Mouse (Mus musculus): ENCODE measurements around the gene Ankrd28.
"Not testable (repeated sequence)": the region's sequence is repeated elsewhere in the genome, so short reads cannot be mapped to it uniquely, and the experiment has no call there.

Gene Ankrd28

DNA sequence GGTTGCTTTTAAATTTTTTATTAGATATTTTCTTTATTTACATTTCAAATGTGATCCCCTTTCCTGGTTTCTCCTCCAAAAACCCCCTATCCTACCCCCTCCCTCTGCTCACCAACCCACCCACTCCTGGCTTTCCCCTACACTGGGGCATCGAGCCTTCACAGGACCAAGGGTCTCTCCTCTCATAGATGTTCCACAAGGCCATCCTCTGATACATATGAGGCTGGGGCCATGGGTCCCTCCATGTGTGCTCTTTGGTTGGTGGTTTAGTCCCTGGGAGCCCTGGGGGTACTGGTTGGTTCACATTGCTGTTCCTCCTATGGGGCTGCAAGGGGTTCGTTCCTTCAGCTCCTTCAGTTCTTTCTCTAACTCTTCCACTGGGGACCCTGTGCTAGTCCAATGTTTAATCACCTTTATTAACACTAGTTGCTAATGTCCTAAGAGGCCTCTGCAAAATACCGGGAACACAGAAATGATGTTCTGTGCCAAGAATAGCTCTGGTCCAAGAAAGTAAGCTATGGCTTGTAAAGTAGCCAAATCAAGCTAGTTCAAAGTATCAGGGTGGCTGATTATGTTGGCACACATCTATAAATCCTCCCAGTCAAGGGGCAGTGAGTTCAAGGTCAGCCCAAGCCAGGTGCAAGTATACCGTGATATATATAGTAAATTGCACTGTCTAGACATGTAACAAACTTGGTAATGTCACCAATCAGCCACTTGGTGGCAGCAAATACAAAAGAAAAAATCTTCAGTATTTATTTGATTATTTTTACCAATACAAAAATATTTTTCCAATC is 36.3 kb downstream of the Ankrd28 start:
- DNase-seq (ENCODE audit: low spot score), result peak; percentile 68

DNA sequence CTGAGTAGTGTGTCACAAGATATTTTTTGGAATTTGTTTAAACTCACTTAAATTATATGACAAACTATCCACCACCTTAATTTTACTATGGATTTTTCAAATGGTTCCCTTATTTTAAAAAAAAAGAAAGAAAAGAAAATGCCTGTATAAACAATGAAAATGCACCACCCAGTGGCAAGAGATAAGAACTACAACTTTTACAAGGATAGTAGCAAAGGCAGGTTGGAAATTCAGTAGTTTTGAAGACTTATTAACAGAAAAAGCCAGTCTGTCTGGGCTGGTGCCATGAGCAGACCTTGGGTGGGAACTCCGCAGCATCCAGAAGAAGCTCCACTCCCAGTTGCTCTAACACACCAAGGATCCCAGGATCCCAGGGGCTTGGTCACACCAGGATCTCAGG is 39.7 kb downstream of the Ankrd28 start:
- peak; percentile 65 for DNase-seq (ENCODE audit: low spot score)

DNA sequence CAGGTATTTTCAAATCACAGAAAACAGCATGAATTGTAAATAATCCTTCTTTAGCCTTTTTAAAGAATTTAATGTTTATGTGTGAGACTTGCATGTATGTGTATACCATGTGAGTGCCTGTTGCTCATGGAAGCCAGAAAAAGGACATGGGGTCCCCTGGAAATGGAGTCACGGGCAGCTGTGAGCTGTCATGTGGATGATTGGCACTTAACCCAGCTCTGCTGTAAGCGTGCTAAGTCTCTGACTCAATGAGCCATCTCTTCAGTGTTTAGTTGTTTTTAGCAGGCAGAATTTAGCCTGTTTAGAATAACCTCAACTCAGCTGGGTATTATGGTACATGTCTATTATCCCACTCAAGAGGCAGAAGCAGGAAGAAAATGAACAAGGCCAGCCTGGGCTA is 43.5 kb downstream of the Ankrd28 start:
- DNase-seq (ENCODE audit: low spot score), result no peak

DNA sequence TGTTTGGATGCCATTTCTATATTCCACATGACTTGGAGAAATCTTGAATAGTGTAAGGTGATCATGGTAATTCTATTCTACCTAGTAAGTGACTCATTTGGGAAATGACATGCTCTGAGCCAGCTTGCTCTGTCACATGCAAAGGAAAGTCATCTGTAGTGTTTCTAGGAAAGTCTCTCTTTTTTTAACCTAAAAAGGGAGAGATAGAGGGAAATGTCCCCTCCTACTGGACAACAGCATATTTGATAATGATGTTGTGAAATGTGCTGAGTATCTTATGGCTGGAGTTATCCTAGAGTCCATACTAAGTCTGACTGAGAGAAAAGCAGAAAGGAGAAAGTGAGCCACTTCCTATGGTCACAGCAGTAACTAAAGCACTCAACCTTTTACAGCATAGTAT is 44.8 kb downstream of the Ankrd28 start:
- no peak for DNase-seq (ENCODE audit: low spot score)

DNA sequence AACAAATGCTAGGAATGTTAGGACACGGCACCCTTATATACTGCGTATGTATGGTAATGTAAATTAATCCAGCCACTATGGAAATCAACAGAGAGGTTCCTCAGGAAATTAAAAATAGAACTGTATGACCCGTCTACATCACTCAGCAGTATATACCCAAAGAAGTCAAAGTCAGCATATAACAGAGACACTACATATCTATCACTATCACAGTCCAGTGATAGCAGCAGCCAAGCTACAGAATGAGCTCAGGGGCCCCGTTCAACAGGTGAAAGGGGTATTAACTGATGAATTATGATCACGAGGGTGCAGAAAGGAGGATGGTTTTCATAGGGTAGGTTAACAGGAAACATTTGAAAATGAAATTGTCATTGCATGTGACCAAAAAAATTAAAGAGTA is 45.5 kb downstream of the Ankrd28 start:
- no peak for DNase-seq (ENCODE audit: low spot score)

DNA sequence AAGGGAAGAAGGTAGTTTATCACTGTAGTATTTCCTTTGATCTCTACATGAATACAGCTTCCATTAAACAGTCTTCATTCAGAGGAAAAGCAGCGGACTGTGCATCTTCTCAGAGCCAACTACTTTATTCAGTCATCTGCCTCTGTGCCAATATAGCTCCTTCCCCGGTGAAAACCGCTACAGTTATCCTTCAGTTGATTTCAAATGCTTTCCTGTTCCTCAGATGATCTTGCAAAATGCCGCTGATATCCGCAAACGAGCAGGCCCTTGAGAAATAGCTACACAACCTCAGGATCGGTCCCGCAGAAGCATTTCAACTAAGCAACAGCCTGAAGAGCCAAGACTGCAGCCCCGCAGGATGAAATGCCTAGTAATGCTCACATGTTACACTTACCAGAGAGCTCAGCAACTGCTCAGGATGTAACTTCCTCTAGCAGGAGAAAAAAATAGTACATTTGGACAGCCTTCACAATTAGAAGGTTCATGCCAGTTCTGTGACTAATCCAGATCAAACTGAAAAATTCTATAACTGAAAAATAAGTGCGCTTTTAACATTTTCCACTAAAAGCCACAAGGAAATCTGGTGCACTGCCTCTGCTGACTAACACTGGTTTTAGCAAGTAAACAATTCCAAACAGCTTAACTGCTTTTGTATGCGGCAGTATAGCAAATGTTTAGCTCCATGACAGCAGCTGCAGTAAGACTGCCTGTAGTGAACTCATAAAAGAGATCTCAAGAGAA is 49.0 kb downstream of the Ankrd28 start:
- peak; percentile 47 for DNase-seq (ENCODE audit: low spot score)

DNA sequence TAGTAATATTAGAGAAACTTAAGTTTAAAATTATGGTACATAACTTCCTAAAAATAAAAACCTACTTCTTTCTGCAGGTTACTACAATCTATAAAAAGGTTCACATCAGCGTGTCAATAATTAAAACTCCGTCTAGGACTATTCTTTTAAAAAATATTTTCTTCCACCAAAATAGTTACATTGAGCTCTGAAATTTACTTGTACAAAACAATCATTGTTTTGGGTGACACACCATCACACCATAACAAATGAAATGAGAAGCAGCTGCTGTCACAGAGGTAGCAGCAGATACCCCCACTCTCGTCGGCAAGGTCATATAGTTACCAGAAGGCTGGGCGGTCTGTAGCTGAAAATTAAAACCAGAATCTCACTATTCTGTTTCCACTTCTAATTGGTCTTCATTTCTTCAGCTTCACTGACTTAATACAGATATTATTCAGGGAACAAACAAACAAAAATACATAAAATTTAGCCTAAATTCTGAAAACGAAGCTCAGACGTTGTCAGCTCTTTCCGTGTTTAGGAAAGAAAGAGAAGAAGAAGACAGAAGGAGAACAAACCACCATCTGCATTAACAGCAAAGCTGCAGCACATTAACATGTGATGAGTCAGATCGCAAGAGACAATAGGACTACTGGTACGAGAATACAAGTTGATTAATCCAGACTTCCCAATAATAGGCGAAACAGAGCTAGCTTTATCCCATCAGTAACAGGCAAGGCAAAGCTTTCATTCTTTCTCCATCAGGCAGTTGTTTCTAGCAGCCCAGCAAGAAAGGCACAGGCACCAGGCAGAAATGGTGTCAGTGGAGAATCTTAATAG is 49.8 kb downstream of the Ankrd28 start:
- peak; percentile 46 for DNase-seq (ENCODE audit: low spot score)

DNA sequence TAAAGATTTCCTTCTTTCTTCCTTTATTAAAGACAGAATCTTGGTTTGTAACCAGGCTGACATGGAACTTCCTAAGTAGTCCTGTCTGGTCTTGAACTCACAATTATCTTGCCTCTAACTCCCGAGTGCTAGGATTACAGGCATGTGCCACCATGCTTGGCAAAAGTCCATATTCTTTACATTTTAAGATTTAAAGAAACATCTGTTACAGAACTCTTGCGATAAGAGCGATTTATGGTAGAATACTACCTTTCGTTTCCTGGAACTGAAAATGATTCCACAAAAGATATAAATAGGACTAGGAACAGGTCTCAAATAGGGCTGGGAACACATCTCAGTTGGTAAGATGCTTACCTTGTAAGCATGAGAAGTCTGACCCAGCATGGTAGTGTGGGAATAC is 56.9 kb downstream of the Ankrd28 start:
- DNase-seq (ENCODE audit: low spot score), result no peak

DNA sequence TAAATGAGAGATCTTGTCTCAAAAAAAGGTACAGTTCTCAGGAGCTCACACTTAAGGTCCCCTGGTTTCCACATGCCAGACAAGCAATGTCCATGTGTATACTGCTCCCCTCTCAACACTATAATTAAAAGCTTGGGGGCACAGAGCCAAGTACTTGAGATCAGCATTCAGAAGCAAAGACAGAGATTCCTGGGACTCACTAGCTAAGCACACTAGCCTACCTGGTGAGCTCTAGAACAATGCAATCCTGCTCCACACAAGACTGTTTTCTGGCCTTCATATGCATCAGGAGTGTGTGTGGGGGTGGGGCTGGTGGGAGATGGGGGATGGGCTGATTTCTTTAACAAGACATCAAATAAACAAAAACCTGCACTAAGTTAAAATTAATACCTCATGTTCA is 58.2 kb downstream of the Ankrd28 start:
- no peak for DNase-seq (ENCODE audit: low spot score)

DNA sequence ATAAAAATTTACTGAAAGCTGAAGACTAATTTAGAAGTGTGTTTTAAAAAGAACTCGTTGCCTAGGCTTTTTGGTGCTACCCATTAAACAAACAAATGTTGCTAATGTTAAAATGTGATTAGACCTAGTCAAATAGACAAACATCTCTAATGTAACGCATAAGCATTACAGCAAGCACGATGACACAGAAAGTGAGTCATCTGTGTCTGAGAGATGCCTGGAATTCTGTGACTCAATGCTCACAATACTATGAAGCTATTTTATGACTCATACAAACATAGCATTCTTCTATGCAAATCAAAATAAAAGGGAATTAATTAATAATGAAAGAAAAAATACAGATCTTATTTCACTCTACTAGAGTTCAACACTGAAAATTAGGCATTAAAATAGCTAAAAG is 61.9 kb downstream of the Ankrd28 start:
- no peak for DNase-seq (ENCODE audit: low spot score)

DNA sequence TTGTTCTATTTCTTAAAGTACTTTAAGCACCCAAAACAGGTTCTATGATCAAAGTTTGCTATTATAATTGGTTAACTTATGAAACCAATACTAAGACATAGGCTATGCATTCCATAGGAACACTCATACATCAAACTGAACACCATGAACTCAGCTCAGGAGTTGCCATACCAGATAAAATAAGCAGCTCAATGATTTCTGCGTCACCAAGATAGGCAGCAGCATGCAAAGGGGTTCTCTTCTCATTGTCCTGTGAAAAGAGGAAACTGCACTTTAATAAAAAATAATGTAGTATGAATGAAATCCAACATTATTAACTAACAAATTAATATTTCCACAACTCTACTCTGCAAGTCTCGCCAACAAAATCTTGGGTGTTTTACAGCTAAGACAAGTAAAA is 66.4 kb downstream of the Ankrd28 start:
- no peak for DNase-seq (ENCODE audit: low spot score)

DNA sequence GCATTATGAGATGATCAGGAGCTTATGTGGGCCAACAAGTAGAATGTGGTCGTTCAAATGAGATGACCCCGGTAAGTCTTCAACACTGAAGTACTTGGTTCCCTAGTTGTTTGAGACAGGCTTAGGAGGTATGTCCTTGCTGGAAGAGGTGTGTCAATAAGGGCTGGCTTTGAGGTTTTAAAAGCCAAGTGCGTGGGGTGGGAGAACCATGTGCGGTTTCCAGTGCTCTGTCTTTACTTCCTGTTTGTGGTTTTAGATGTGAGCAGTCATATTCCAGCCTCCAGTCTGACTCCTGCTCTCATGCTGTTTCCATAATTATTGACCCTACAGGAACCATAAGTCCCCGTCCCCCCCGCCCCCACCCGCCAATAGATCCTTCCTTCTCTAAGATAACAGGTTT is 68.7 kb downstream of the Ankrd28 start:
- no peak for DNase-seq (ENCODE audit: low spot score)

DNA sequence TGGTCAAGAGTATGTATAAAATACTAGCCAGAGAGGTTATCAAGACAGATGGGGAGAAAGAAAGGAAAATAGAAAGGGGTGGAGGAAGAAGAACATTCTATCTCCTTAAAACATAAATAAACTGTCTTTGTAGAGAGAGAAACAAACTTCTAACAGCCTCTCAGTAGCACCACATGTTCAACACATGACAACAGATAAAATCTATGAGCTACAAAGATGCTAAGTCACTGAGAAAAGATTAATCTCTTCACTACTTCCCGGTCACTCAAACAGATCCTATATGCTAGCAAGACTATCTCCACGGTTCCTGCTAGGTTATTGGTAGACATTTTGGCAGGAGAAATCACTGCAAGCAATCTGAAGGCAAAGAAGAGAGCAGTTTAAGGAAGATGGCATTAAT is 71.3 kb downstream of the Ankrd28 start:
- no peak for DNase-seq (ENCODE audit: low spot score)

DNA sequence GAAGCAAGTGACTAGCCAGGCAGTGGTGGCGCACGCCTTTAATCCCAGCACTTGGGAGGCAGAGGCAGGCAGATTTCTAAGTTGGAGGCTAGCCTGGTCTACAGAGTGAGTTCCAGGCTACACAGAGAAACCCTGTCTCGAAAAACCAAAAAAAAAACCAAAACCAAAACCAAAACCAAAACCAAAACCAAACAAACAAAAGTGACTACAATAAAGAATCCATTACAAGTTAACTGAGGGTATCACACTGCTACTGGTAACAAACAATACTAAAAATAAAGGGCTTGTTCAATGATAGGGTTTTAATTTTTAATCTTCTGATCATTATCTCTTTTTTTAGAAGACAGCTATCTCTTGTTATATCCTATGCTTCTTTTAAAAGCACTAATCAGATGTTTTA is 72.0 kb downstream of the Ankrd28 start:
- not testable (repeated sequence) for DNase-seq (ENCODE audit: low spot score)

DNA sequence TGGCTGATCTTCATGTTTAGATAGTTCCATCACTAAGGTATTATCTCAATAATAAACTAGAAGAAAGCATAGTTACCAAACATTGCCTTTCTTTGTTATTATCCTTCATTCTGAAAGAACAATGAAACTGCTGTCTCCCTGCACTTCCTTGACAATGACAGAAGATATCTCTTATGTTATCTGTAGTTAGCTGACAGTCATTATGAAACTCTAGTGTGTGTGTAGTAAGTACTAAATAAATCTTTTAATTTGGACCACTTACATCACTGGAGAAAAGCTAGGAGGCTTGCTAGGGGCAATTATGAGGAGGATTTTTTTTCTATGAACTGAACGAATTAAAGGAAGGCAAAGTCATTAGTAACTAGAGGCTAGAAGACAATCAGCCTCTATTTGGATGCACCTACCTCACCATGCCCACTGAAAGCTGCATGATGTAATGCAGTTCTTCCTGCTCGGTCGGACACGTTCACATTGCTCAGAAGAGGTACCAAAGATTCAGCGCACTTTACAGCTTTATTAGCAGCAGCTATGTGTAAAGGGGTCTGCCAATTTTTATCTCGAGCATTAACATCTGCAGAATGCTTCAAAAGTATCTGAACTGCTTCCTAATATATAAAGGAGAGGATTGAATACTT is 82.1 kb downstream of the Ankrd28 start:
- no peak for DNase-seq (ENCODE audit: low spot score)

DNA sequence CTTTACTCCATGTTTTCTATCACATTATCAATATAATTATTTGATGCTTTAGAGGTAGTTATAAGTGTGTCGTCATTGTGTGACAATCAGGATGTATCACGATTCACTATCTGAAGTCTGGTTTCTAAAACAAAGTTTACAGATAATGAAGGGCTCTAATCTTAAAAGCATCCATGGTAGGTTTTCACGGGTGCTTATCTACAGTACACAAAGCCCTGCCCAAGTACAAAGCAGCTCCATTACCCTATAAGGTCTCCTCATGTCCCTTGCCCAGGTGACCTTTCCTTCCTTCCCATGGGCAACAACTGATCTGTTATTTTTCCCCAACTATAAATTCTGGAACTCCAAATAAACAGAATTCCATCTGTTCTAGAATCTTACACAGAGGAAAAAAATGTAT is 87.9 kb downstream of the Ankrd28 start:
- no peak for DNase-seq (ENCODE audit: low spot score)

DNA sequence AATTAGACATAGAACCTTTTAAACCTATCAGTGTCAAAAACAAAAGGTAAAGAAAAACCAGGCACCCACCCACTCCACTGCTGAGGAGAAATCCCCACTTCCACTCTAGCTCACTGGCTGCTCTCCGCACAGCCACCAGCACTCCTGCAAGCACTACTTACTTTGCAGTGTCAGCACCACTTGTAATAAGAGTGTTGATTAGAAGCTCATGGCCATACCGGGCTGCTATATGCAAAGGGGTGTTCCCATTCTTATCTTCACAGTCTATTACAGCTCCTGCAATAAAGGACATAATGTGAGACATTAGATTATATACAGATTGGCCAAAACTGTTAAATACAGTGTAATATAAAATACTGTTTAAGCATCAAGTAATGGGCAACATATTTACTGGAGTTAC is 95.6 kb downstream of the Ankrd28 start:
- no peak for DNase-seq (ENCODE audit: low spot score)

DNA sequence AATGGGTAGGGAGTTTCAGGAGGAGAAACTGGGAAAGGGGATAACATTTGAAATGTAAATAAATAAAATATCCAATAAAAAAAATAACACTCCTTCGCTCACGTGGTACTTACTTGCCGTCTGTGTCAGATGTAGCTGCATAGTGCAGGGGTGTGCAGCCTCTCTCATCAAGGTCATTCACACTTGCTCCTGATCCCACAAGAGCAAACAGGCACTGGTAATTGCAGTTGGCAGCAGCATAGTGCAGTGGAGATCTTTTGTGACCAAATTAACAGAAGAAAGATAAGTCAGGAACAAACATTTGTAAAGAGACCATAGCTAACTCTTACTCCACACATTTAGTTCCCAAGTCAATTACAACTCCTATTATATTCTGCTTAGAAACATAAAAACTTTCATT is 102.9 kb downstream of the Ankrd28 start:
- DNase-seq (ENCODE audit: low spot score), result no peak

DNA sequence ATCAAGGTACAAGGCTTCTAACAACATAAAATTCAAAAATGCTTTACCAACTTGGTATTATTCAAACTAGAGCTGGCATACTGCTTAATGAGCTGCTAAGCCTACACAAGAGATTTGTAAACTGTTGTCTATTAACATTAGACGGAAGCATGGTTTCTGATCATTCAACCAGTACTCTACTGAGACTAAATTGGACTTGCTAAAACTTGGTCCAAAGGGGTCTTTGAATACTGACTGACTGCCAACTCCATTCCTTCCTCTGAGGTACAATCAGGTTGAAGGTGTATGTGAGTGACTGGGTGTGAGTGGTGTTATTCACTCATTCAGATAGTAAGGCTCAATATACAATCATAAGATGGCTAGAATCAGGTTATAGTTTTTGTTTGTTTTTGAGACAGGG is 107.7 kb downstream of the Ankrd28 start:
- no peak for DNase-seq (ENCODE audit: low spot score)

DNA sequence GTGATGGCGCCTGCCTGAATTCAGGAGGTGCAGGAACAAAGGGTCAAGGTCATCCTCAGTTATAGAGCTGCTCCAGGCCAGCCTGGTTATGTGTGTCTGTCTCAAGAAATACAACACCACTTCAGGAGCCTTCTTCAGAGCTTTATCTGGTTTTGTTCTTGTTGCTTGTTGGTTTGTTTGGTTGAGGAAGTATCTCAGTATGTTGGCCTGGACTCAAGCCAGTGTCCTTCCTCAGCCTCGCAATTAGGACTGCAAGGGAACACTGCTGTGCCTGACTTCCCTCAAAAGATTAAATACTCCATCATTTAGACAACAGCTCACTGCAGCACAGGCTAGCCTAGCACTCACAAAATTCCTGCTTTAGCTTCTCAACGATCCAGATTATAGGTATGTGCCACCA is 109.2 kb downstream of the Ankrd28 start:
- DNase-seq (ENCODE audit: low spot score), result no peak

DNA sequence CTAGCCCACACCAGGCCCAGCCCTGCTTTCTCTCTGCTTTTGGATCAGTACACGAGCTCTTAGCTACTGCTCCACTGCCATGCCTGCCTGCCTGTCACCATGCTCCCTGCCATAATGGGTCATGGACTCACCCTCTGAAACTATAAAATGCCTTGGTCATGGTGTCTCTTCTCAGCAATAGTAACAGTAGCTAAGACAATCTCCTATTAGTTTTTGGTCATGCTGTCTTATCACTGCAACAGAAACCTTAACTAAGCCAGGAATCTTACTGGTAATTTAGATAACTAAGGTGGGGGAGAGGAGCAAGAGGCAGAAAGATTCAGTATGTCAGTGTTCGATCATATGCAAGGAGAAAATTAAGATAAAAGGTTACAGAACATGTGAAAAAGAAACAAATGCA is 112.1 kb downstream of the Ankrd28 start:
- DNase-seq (ENCODE audit: low spot score), result no peak

DNA sequence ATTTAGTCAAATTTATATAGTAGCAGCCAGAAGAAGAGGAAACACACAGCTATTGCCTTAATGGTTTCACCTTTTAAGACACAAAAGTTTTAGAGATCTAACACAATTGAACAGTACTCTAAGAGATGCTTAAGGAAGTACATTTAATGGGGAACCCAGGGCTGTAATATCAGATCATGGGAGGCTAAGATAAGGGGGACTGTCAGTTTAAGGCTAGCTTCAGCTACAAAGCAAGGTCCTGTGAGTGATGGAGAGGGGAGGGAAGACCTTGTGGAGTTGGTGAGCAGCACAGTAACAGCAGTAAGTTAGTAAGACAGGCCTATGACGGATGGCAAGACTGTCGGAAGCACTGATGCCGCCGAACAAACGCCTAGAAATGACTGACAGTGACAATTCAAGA is 113.1 kb downstream of the Ankrd28 start:
- DNase-seq (ENCODE audit: low spot score), result no peak
